Mouse (Mus musculus): ENCODE results near the gene Dnajc8.
"Not testable (repeated sequence)": the region's sequence is repeated elsewhere in the genome, so short reads cannot be mapped to it uniquely, and the experiment has no call there.

Gene Dnajc8

GRCm38 (mm10) chr4:132569115-132569514 lies 33.8 kb downstream of the Dnajc8 start:
- no peak for DNase-seq

- DNase-seq: no peak
Observed at GRCm38 (mm10) chr4:132571190-132571589, 35.8 kb downstream of the Dnajc8 start.

GRCm38 (mm10) chr4:132573327-132573726 lies 38.0 kb downstream of the Dnajc8 start:
- peak; percentile 22 for DNase-seq

GRCm38 (mm10) chr4:132574809-132575347 lies 39.5 kb downstream of the Dnajc8 start:
- no peak for DNase-seq

GRCm38 (mm10) chr4:132583781-132584180 lies 48.4 kb downstream of the Dnajc8 start:
- DNase-seq: no peak

GRCm38 (mm10) chr4:132584975-132585374 lies 49.6 kb downstream of the Dnajc8 start:
- no peak for DNase-seq

- no peak for DNase-seq
Observed at GRCm38 (mm10) chr4:132586282-132586681, 50.9 kb downstream of the Dnajc8 start.

- DNase-seq: no peak
Observed at GRCm38 (mm10) chr4:132588512-132588911, 53.2 kb downstream of the Dnajc8 start.

GRCm38 (mm10) chr4:132590642-132591041 lies 55.3 kb downstream of the Dnajc8 start:
- no peak for DNase-seq

- DNase-seq: no peak
Observed at GRCm38 (mm10) chr4:132592958-132593357, 57.6 kb downstream of the Dnajc8 start.

- DNase-seq: peak; percentile 46
Observed at GRCm38 (mm10) chr4:132594191-132594590, 58.8 kb downstream of the Dnajc8 start.

- DNase-seq: no peak
Observed at GRCm38 (mm10) chr4:132598861-132599260, 63.5 kb downstream of the Dnajc8 start.

- DNase-seq: no peak
Observed at GRCm38 (mm10) chr4:132599764-132600163, 64.4 kb downstream of the Dnajc8 start.

- no peak for DNase-seq
Observed at GRCm38 (mm10) chr4:132600465-132600864, 65.1 kb downstream of the Dnajc8 start.

GRCm38 (mm10) chr4:132601242-132601641 lies 65.9 kb downstream of the Dnajc8 start:
- not testable (repeated sequence) for DNase-seq
